9 mouse cellular contexts compared by ENCODE assay signal in genomic region chr14:13960079-13960478, GRCm38 (mm10). TPM values are rescaled to one million over a fixed set of nuclear protein-coding genes. Genes with fewer than 3 reads are reported as not detected.
DNase-seq lines count a peak whose midpoint lies in the region; ATAC-seq and TF ChIP-seq lines count a peak whose summit lies in the region.
"Had no signal": no experiment of that assay in that cellular context is flagged by ENCODE, and none has a peak within 500 bp of the region (broad histone marks: within the 10 kb centered on the region; RNA-seq: fewer than 3 reads in every experiment).

No protein-coding gene starts in this region.

- ATAC-seq in embryonic facial prominence, embryonic 14.5 days (ENCODE audit: low read depth): 0 out of 2 replicates have a peak, but pooled peaks have one; percentile 34
- peak; percentile 38; the same call in 1 of the 2 replicates for ATAC-seq in hindbrain, embryonic 12.5 days (ENCODE audit: low FRiP score)
- no peak for ATAC-seq in limb, embryonic 15.5 days (ENCODE audit: insufficient number of reproducible peaks, low FRiP score, low TSS enrichment, low read depth)
- peak; percentile 36 for ATAC-seq in midbrain, embryonic 14.5 days (ENCODE audit: low FRiP score, low TSS enrichment)

- peak overlapping the region; percentile 93 for H3K4me3 ChIP-seq in embryonic facial prominence, embryonic 14.5 days (ENCODE audit: low read depth, low read length)
- H3K4me3 ChIP-seq in hindbrain, embryonic 12.5 days: peak overlapping the region; percentile 81
- peak overlapping the region; percentile 87 for H3K4me3 ChIP-seq in limb, embryonic 15.5 days
- peak overlapping the region; percentile 89 for H3K4me3 ChIP-seq in midbrain, embryonic 14.5 days (replicated peaks; ENCODE audit: low read depth, low read length)
- H3K4me3 ChIP-seq in testis, adult 2 months (ENCODE audit: control insufficient read depth, low read depth, low read length): peak overlapping the region; percentile 94

- peaks cover 12% of the 10 kb centered on the region for H3K4me1 ChIP-seq in embryonic facial prominence, embryonic 14.5 days (ENCODE audit: control insufficient read depth, insufficient read depth, low read length)
- H3K4me1 ChIP-seq in hindbrain, embryonic 12.5 days: peaks cover 19% of the 10 kb centered on the region
- peaks cover 11% of the 10 kb centered on the region; the same call in 1 of the 2 replicates for H3K4me1 ChIP-seq in limb, embryonic 15.5 days
- peaks cover 11% of the 10 kb centered on the region for H3K4me1 ChIP-seq in midbrain, embryonic 14.5 days (ENCODE audit: control insufficient read depth, insufficient read depth, low read length)
- peaks cover 7% of the 10 kb centered on the region for H3K4me1 ChIP-seq in testis, adult 2 months (ENCODE audit: control insufficient read depth, insufficient read depth, low read length)

- peak overlapping the region; percentile 97 for H3K9ac ChIP-seq in embryonic facial prominence, embryonic 14.5 days (ENCODE audit: low read depth, low read length)
- H3K9ac ChIP-seq in hindbrain, embryonic 12.5 days: peak overlapping the region; percentile 98
- H3K9ac ChIP-seq in limb, embryonic 15.5 days: peak overlapping the region; percentile 96; the same call in 1 of the 2 replicates
- H3K9ac ChIP-seq in midbrain, embryonic 14.5 days (replicated peaks; ENCODE audit: low read length): peak overlapping the region; percentile 99

- peak overlapping the region; percentile 70 for H3K4me2 ChIP-seq in embryonic facial prominence, embryonic 14.5 days (ENCODE audit: low read depth, low read length)
- H3K4me2 ChIP-seq in hindbrain, embryonic 12.5 days (replicated peaks): peak overlapping the region; percentile 67
- H3K4me2 ChIP-seq in limb, embryonic 15.5 days: peak overlapping the region; percentile 58
- peak overlapping the region; percentile 71 for H3K4me2 ChIP-seq in midbrain, embryonic 14.5 days (ENCODE audit: low read length)

- TF ChIP-seq POLR2A in testis, adult 2 months (IDR thresholded peaks at IDR 0.05; ENCODE audit: control insufficient read depth, low read depth, low read length): no peak

- WGBS in embryonic facial prominence, embryonic 14.5 days: under 1% methylated on average over 9 of the region's 9 CpGs
- WGBS in hindbrain, embryonic 12.5 days: under 1% methylated on average over 9 of the region's 9 CpGs
- WGBS in limb, embryonic 15.5 days: 2% methylated on average over 9 of the region's 9 CpGs
- 1% methylated on average over 9 of the region's 9 CpGs for WGBS in midbrain, embryonic 14.5 days

- H3K9me3 ChIP-seq in embryonic facial prominence, embryonic 14.5 days (ENCODE audit: control insufficient read depth, low read length): no peaks in the 10 kb centered on the region
- H3K9me3 ChIP-seq in hindbrain, embryonic 12.5 days (replicated peaks): no peaks in the 10 kb centered on the region
- no peaks in the 10 kb centered on the region for H3K9me3 ChIP-seq in limb, embryonic 15.5 days
- H3K9me3 ChIP-seq in midbrain, embryonic 14.5 days (ENCODE audit: control insufficient read depth, low read length): no peaks in the 10 kb centered on the region

- peak; percentile 42 for DNase-seq in adrenal gland, adult 2 months
- DNase-seq in adrenal gland, adult 8-10 months: no peak
- DNase-seq in adrenal gland, postnatal 36 days: peak; percentile 41 to 61
- DNase-seq in embryonic facial prominence, embryonic 14.5 days (ENCODE audit: low spot score): peak; percentile 55
- DNase-seq in midbrain, embryonic 14.5 days: peak; percentile 65

- no peaks in the 10 kb centered on the region for H3K27me3 ChIP-seq in embryonic facial prominence, embryonic 14.5 days (replicated peaks; ENCODE audit: control insufficient read depth, insufficient read depth, low read length)
- H3K27me3 ChIP-seq in hindbrain, embryonic 12.5 days: no peaks in the 10 kb centered on the region
- H3K27me3 ChIP-seq in limb, embryonic 15.5 days: no peaks in the 10 kb centered on the region
- no peaks in the 10 kb centered on the region for H3K27me3 ChIP-seq in midbrain, embryonic 14.5 days (ENCODE audit: control insufficient read depth, insufficient read depth, low read length)
- H3K27me3 ChIP-seq in testis, adult 2 months (ENCODE audit: control insufficient read depth, insufficient read depth, low read length): no peaks in the 10 kb centered on the region
- H3K27me3 ChIP-seq: Patski had no signal

- peak overlapping the region; percentile 84 for H3K27ac ChIP-seq in embryonic facial prominence, embryonic 14.5 days (replicated peaks; ENCODE audit: low read depth, low read length)
- H3K27ac ChIP-seq in hindbrain, embryonic 12.5 days: peak overlapping the region; percentile 92
- H3K27ac ChIP-seq in limb, embryonic 15.5 days: peak overlapping the region; percentile 88; the same call in 1 of the 2 replicates
- H3K27ac ChIP-seq in midbrain, embryonic 14.5 days (replicated peaks; ENCODE audit: low read depth, low read length): peak overlapping the region; percentile 87
- H3K27ac ChIP-seq in testis, adult 2 months (ENCODE audit: control insufficient read depth, insufficient read depth, low read depth, low read length): peak overlapping the region; percentile 94

- TF ChIP-seq CTCF in testis, adult 2 months (IDR thresholded peaks at IDR 0.05; ENCODE audit: control insufficient read depth, insufficient read depth, insufficient replicate concordance, low read depth, low read length): no peak

- peaks cover 9% of the 10 kb centered on the region; the same call in 1 of the 2 replicates for H3K36me3 ChIP-seq in embryonic facial prominence, embryonic 14.5 days (ENCODE audit: control insufficient read depth, insufficient read depth, low read length)
- peaks cover 8% of the 10 kb centered on the region for H3K36me3 ChIP-seq in hindbrain, embryonic 12.5 days
- H3K36me3 ChIP-seq in limb, embryonic 15.5 days: peaks cover 9% of the 10 kb centered on the region; the same call in 1 of the 2 replicates
- H3K36me3 ChIP-seq in midbrain, embryonic 14.5 days (ENCODE audit: control insufficient read depth, insufficient read depth, low read length): no peaks in the 10 kb centered on the region
- H3K36me3 ChIP-seq in testis, adult 2 months (ENCODE audit: control insufficient read depth, insufficient read depth, low read length): no peaks in the 10 kb centered on the region

RNA-seq across cellular contexts. Expression of gene Atxn7, which starts 1.2 kb away (rescaled TPM):
- total RNA-seq in adrenal gland, adult 2 months (2021): 10 to 100 TPM; 17.1 to 31.0 TPM
- polyA plus RNA-seq in adrenal gland, adult 2 months (2012; rRNA removed): 17.7 and 24.1 TPM in 2 replicates
- 10 to 100 TPM; 20.2 to 34.2 (median 26.0) TPM for total RNA-seq in adrenal gland, adult 8-10 months (2022)
- total RNA-seq in adrenal gland, postnatal 36 days (2021): 10 to 100 TPM; 22.0 to 43.8 TPM
- polyA plus RNA-seq in embryonic facial prominence, embryonic 14.5 days (2014; fragmentation: Nextera tagmentation; extraction: Ambion mirVana): 5.7 and 6.5 TPM in 2 replicates
- 4.8 TPM in 2 replicates for polyA plus RNA-seq in hindbrain, embryonic 12.5 days (2016; fragmentation: Nextera tagmentation; extraction: Ambion mirVana)
- 4.2 and 4.9 TPM in 2 replicates for polyA plus RNA-seq in limb, embryonic 15.5 days (2015; fragmentation: Nextera tagmentation; extraction: Ambion mirVana)
- polyA plus RNA-seq in midbrain, embryonic 14.5 days (2014; fragmentation: Nextera tagmentation; extraction: Ambion mirVana): 4.2 and 4.6 TPM in 2 replicates
- 18.8 and 19.5 TPM in 2 replicates for polyA plus RNA-seq in testis, adult 2 months (2012; rRNA removed)

RNA-seq across cellular contexts. Expression of gene Thoc7, which starts 1.6 kb away (rescaled TPM):
- total RNA-seq in adrenal gland, adult 2 months (2021): 10 to 100 TPM; 86.7 to 96.8 TPM
- 4.3 and 7.3 TPM in 2 replicates for polyA plus RNA-seq in adrenal gland, adult 2 months (2012; rRNA removed)
- 100 to 1,000 TPM in 1 of 4 experiments, 10 to 100 TPM in 3; 88.6 to 105 (median 93.3) TPM for total RNA-seq in adrenal gland, adult 8-10 months (2022)
- total RNA-seq in adrenal gland, postnatal 36 days (2021): 100 to 1,000 TPM; 121 TPM
- 177 and 179 TPM in 2 replicates for polyA plus RNA-seq in embryonic facial prominence, embryonic 14.5 days (2014; fragmentation: Nextera tagmentation; extraction: Ambion mirVana)
- polyA plus RNA-seq in hindbrain, embryonic 12.5 days (2016; fragmentation: Nextera tagmentation; extraction: Ambion mirVana): 186 and 191 TPM in 2 replicates
- polyA plus RNA-seq in limb, embryonic 15.5 days (2015; fragmentation: Nextera tagmentation; extraction: Ambion mirVana): 154 and 160 TPM in 2 replicates
- polyA plus RNA-seq in midbrain, embryonic 14.5 days (2014; fragmentation: Nextera tagmentation; extraction: Ambion mirVana): 198 and 218 TPM in 2 replicates
- 58.1 and 75.5 TPM in 2 replicates for polyA plus RNA-seq in testis, adult 2 months (2012; rRNA removed)

RNA-seq across cellular contexts. Expression of gene Gm281, which starts 45.8 kb away (rescaled TPM):
- total RNA-seq in adrenal gland, adult 2 months (2021): not detected
- not detected in 2 replicates for polyA plus RNA-seq in adrenal gland, adult 2 months (2012; rRNA removed)
- total RNA-seq in adrenal gland, adult 8-10 months (2022): not detected
- not detected for total RNA-seq in adrenal gland, postnatal 36 days (2021)
- polyA plus RNA-seq in embryonic facial prominence, embryonic 14.5 days (2014; fragmentation: Nextera tagmentation; extraction: Ambion mirVana): 0.49 TPM in 1 of 2 replicates, not detected in the other
- 0.10 TPM in 1 of 2 replicates, not detected in the other for polyA plus RNA-seq in hindbrain, embryonic 12.5 days (2016; fragmentation: Nextera tagmentation; extraction: Ambion mirVana)
- not detected in 2 replicates for polyA plus RNA-seq in limb, embryonic 15.5 days (2015; fragmentation: Nextera tagmentation; extraction: Ambion mirVana)
- not detected in 2 replicates for polyA plus RNA-seq in midbrain, embryonic 14.5 days (2014; fragmentation: Nextera tagmentation; extraction: Ambion mirVana)
- polyA plus RNA-seq in testis, adult 2 months (2012; rRNA removed): 0.02 TPM in 1 of 2 replicates, not detected in the other
- polyA plus RNA-seq: Patski had no signal
